In the genomic region with DNA sequence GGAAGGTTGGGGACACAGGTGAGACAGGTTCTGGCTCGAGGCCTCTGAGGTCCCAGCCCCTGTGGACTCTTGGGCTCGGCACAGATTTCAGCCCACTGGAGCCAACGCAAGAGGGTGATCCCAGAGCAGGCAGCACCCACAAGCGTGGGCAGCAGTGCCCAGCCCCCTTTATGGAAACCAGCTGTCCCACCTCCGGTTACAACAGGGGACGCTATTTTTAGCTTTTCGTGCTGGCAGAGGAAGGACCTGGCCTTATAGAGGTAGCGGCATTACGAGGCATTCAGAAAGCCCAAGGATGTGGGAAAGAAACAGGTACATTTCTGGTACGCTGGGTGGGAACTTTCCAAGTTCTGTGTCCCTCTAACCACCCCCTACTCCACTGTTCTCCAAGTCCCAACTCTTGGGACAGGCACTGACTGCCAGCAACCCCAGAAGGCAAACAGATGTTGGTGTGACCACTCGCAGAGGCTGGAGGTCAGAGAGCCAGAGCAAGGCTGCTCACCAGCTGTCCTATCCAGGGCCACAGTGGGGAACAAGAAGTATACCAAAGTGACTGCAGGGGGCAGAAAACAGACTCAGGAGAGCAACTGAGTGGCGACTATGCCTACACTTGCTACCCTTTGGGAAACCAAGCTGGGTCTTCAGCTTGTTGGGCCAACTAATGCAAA, we compare ENCODE assay signal across 9 mouse cellular contexts.
DNase-seq lines count a peak whose midpoint lies in the region; ATAC-seq and TF ChIP-seq lines count a peak whose summit lies in the region.
"Had no signal": no experiment of that assay in that cellular context is flagged by ENCODE, and none has a peak within 500 bp of the region (broad histone marks: within the 10 kb centered on the region; RNA-seq: fewer than 3 reads in every experiment).

No protein-coding gene starts in this region.

- peak; percentile 42 for TF ChIP-seq CTCF in gastrocnemius, adult 2 months (IDR thresholded peaks at IDR 0.05)
- peak; percentile 51; the same call in 1 of the 2 replicates for TF ChIP-seq CTCF in thymus, adult 2 months (IDR thresholded peaks at IDR 0.05; ENCODE audit: borderline replicate concordance, control insufficient read depth, extremely low read depth, insufficient read depth, low read length, poor library complexity)
- TF ChIP-seq CTCF in heart, postnatal 0 days (IDR thresholded peaks at IDR 0.05; ENCODE audit: low read depth), result peak; percentile 23; the same call in 1 of the 2 replicates

- WGBS in thymus, adult 2 months, result 87% methylated on average over 12 of the region's 12 CpGs
- 33% methylated on average over 12 of the region's 12 CpGs for WGBS in heart, postnatal 0 days

- H3K4me3 ChIP-seq in gastrocnemius, adult 2 months, result peak overlapping the region; percentile 16
- no peak overlapping the region for H3K4me3 ChIP-seq in thymus, adult 2 months (ENCODE audit: control insufficient read depth, insufficient read depth, low read length)
- H3K4me3 ChIP-seq in heart, postnatal 0 days (ENCODE audit: low read depth, low read length), result no peak overlapping the region

- peak overlapping the region; percentile 91 for H3K27ac ChIP-seq in gastrocnemius, adult 2 months
- H3K27ac ChIP-seq in thymus, adult 2 months (ENCODE audit: control insufficient read depth, insufficient read depth, low read length), result no peak overlapping the region
- peak overlapping the region; percentile 56 for H3K27ac ChIP-seq in heart, postnatal 0 days (ENCODE audit: low read depth)

- peak; percentile 84 for DNase-seq in gastrocnemius, adult 2 months
- no peak for DNase-seq in gastrocnemius, postnatal 4 days (ENCODE audit: low spot score in 2 of 2)
- no peak for DNase-seq in thymus, adult 2 months
- DNase-seq in thymus, adult 18-20 months, result no peak
- peak; percentile 64 for DNase-seq in heart, postnatal 0 days (ENCODE audit: low spot score)
- peak; percentile 54 for DNase-seq in thymus, postnatal 25 days
- DNase-seq in B cell, adult 2 months, result no peak
- no peak for DNase-seq in adrenal gland, postnatal 14 days
- DNase-seq: right cerebral cortex, postnatal 14 days had no signal

- no peaks in the 10 kb centered on the region for H3K27me3 ChIP-seq in thymus, adult 2 months (ENCODE audit: control insufficient read depth, insufficient read depth, low read length)
- H3K27me3 ChIP-seq in heart, postnatal 0 days (ENCODE audit: control insufficient read depth, insufficient read depth, low read length), result no peaks in the 10 kb centered on the region

- peak overlapping the region; percentile 32 for H3K4me2 ChIP-seq in heart, postnatal 0 days (ENCODE audit: low read depth, low read length)

- no peak for TF ChIP-seq POLR2A in thymus, adult 2 months (IDR thresholded peaks at IDR 0.05; ENCODE audit: control insufficient read depth, extremely low read depth, insufficient read depth, low read length, poor library complexity)

- H3K9ac ChIP-seq in heart, postnatal 0 days (replicated peaks; ENCODE audit: low read depth, low read length), result no peak overlapping the region

- H3K36me3 ChIP-seq in thymus, adult 2 months (ENCODE audit: control insufficient read depth, insufficient read depth, low read length), result peaks cover 42% of the 10 kb centered on the region
- H3K36me3 ChIP-seq in heart, postnatal 0 days (replicated peaks; ENCODE audit: control insufficient read depth, insufficient read depth, low read length), result peaks cover 8% of the 10 kb centered on the region; the same call in 1 of the 2 replicates

- no peaks in the 10 kb centered on the region for H3K9me3 ChIP-seq in heart, postnatal 0 days (replicated peaks; ENCODE audit: control insufficient read depth, low read length)

- H3K4me1 ChIP-seq in thymus, adult 2 months (replicated peaks; ENCODE audit: control insufficient read depth, insufficient read depth, low read length), result peaks cover 13% of the 10 kb centered on the region
- peaks cover 35% of the 10 kb centered on the region for H3K4me1 ChIP-seq in heart, postnatal 0 days (ENCODE audit: control insufficient read depth, insufficient read depth)

- peak; percentile 65 for ATAC-seq in heart, postnatal 0 days (ENCODE audit: insufficient read depth, low read depth)

- intact Hi-C loops in gastrocnemius, adult 2 months (cut with DNase I), result no loop called here

- TF ChIP-seq EP300 in heart, postnatal 0 days (IDR thresholded peaks at IDR 0.05; ENCODE audit: low read depth), result no peak

Comparison
In these comparisons a context has a peak if more than half of its experiments do, and no peak if none do; other contexts are left out.
1. DNase-seq: peak in gastrocnemius, adult 2 months (single experiment), heart, postnatal 0 days (single experiment) and thymus, postnatal 25 days (single experiment); none in gastrocnemius, postnatal 4 days (0 of 2), thymus, adult 2 months (single experiment), thymus, adult 18-20 months (0 of 2), B cell, adult 2 months (0 of 2) and adrenal gland, postnatal 14 days (single experiment).
2. Peak in every context shown above with its lines, with median percentiles within 50 percentile points of each other: CTCF ChIP-seq.